Comparison of ENCODE assay signal across 8 mouse cellular contexts in genomic region chr1:78488752-78489492, GRCm38 (mm10). TPM values are rescaled to one million over a fixed set of nuclear protein-coding genes. Genes with fewer than 3 reads are reported as not detected.
DNase-seq lines count a peak whose midpoint lies in the region; ATAC-seq lines count a peak whose summit lies in the region.

Gene Farsb (minus strand): TSS chr1:78488897.

- no peaks in the 10 kb centered on the region for H3K27me3 ChIP-seq in forebrain, embryonic 14.5 days (replicated peaks; ENCODE audit: control insufficient read depth, insufficient read depth, low read length)
- peaks cover 5% of the 10 kb centered on the region; the same call in 1 of the 2 replicates for H3K27me3 ChIP-seq in neural tube, embryonic 15.5 days (replicated peaks)

- H3K9me3 ChIP-seq in forebrain, embryonic 14.5 days (replicated peaks; ENCODE audit: control insufficient read depth, low read length): no peaks in the 10 kb centered on the region
- H3K9me3 ChIP-seq in neural tube, embryonic 15.5 days (replicated peaks): no peaks in the 10 kb centered on the region

- WGBS in forebrain, embryonic 14.5 days: 0% methylated on average over 31 of the region's 31 CpGs
- WGBS in neural tube, embryonic 15.5 days: under 1% methylated on average over 31 of the region's 31 CpGs

- DNase-seq in ES-CJ7 (ENCODE audit: low read depth, low spot score): peak; percentile 99
- DNase-seq in cerebellum, adult 11 months: peak; percentile 89
- DNase-seq in forebrain, embryonic 14.5 days (ENCODE audit: low spot score): peak; percentile 96
- DNase-seq in heart, postnatal 14 days: peak; percentile 90 to 93
- peak; percentile 92 for DNase-seq in layer of hippocampus, adult 11-12 months (ENCODE audit: low spot score)
- peak; percentile 92 to 94 for DNase-seq in lung, adult 18-20 months
- peak; percentile 90 for DNase-seq in testis, postnatal 14 days (ENCODE audit: low spot score)

- H3K9ac ChIP-seq in forebrain, embryonic 14.5 days (ENCODE audit: low read length): peak within 1 kb of the TSS; percentile 88
- H3K9ac ChIP-seq in neural tube, embryonic 15.5 days (replicated peaks): peak within 1 kb of the TSS; percentile 87

- H3K36me3 ChIP-seq in forebrain, embryonic 14.5 days (ENCODE audit: control insufficient read depth, insufficient read depth, low read length): no peaks in the 10 kb centered on the region
- no peaks in the 10 kb centered on the region; the same call in 1 of the 2 replicates for H3K36me3 ChIP-seq in neural tube, embryonic 15.5 days

- peak within 1 kb of the TSS; percentile 86 for H3K4me2 ChIP-seq in forebrain, embryonic 14.5 days (ENCODE audit: low read length)
- peak within 1 kb of the TSS; percentile 87 for H3K4me2 ChIP-seq in neural tube, embryonic 15.5 days

- ATAC-seq in forebrain, embryonic 14.5 days: peak; percentile 98
- ATAC-seq in neural tube, embryonic 15.5 days (ENCODE audit: low FRiP score): peak; percentile 97

- H3K27ac ChIP-seq in forebrain, embryonic 14.5 days (ENCODE audit: low read depth, low read length): 0 out of 2 replicates have a peak within 1 kb of the TSS, but pooled peaks have one; percentile 39
- peak within 1 kb of the TSS; percentile 79 for H3K27ac ChIP-seq in neural tube, embryonic 15.5 days (replicated peaks)

- peaks cover 5% of the 10 kb centered on the region for H3K4me1 ChIP-seq in forebrain, embryonic 14.5 days (ENCODE audit: control insufficient read depth, insufficient read depth, low read length)
- peaks cover 24% of the 10 kb centered on the region for H3K4me1 ChIP-seq in neural tube, embryonic 15.5 days

- intact Hi-C loops in heart, postnatal 14 days (cut with DNase I): loop anchor here (5.0 kb wide), 1 partner anchor 163 kb away; no protein-coding TSS in a partner anchor

- peak within 1 kb of the TSS; percentile 94 for H3K4me3 ChIP-seq in forebrain, embryonic 14.5 days (ENCODE audit: low read depth, low read length)
- H3K4me3 ChIP-seq in neural tube, embryonic 15.5 days (replicated peaks): peak within 1 kb of the TSS; percentile 100

RNA-seq across cellular contexts. Expression of gene Farsb, which starts in this region (rescaled TPM):
- polyA plus RNA-seq in forebrain, embryonic 14.5 days (2014; fragmentation: Nextera tagmentation; extraction: Ambion mirVana): 172 and 188 TPM in 2 replicates
- total RNA-seq in heart, postnatal 14 days (2021): 10 to 100 TPM; 47.6 to 48.3 TPM
- polyA plus RNA-seq in neural tube, embryonic 15.5 days (2015; fragmentation: Nextera tagmentation; extraction: Ambion mirVana): 160 and 161 TPM in 2 replicates

Comparison
In these comparisons a context has a peak if more than half of its experiments do, and no peak if none do; other contexts are left out.
1. Peak in every context shown above with its lines: DNase-seq, ATAC-seq, H3K4me3 ChIP-seq and H3K27ac ChIP-seq.